Mouse (Mus musculus) forebrain, postnatal 0 days (tissue): ENCODE results near the gene Fbxw8. TPM values are rescaled to one million over a fixed set of nuclear protein-coding genes. Genes with fewer than 3 reads are reported as not detected.

Source experiments
- ATAC-seq: fragments of 200-750 bp; cut with Nextera tagmentation; 2 replicates; pipeline ENCODE4 v1.8.0; 2017; ENCODE audit warnings: mild to moderate bottlenecking, moderate library complexity
- DNase-seq: peaks from one replicate; pipeline ENCODE4 v3.0.0-alpha.2; 2015
- H3K27ac ChIP-seq: fragments of 300-500 bp; sonication (generic); 2 replicates; pipeline ENCODE4 v1.5.1; 2014; ENCODE audit warnings: low read depth, mild to moderate bottlenecking, antibody characterized with exemption, low read length, moderate library complexity, mixed read lengths
- H3K27me3 ChIP-seq: fragments of 300-500 bp; sonication (generic); 2 replicates; pipeline ENCODE4 v1.6.1; 2014; ENCODE audit warnings: mild to moderate bottlenecking, low read length, mixed read lengths; ENCODE audit not compliant: insufficient read depth
- H3K36me3 ChIP-seq: fragments of 300-500 bp; sonication (generic); 2 replicates; pipeline ENCODE4 v1.6.1; 2014; ENCODE audit warnings: mild to moderate bottlenecking, moderate library complexity; ENCODE audit not compliant: insufficient read depth
- H3K4me1 ChIP-seq: fragments of 300-500 bp; sonication (generic); 2 replicates; pipeline ENCODE4 v1.6.1; 2014; ENCODE audit warnings: antibody characterized with exemption; ENCODE audit not compliant: insufficient read depth
- H3K4me2 ChIP-seq: fragments of 300-500 bp; sonication (generic); 2 replicates; pipeline ENCODE4 v1.6.1; 2014; ENCODE audit warnings: low read depth, mild to moderate bottlenecking, moderate library complexity
- H3K4me3 ChIP-seq: fragments of 300-500 bp; sonication (generic); 2 replicates; pipeline ENCODE4 v1.5.1; 2014; ENCODE audit warnings: low read depth, low read length, mixed read lengths
- H3K9ac ChIP-seq: fragments of 300-500 bp; sonication (generic); 2 replicates; pipeline ENCODE4 v1.6.1; 2014; ENCODE audit warnings: mild to moderate bottlenecking
- H3K9me3 ChIP-seq: fragments of 300-500 bp; sonication (generic); 2 replicates; pipeline ENCODE4 v1.6.1; 2016; ENCODE audit warnings: low read length
- CTCF ChIP-seq: sonication (generic); IDR thresholded peaks from 2 replicates; pipeline ENCODE4 v1.5.1; 2016; ENCODE audit warnings: antibody characterized with exemption, control low read depth, low read depth
- WGBS: fragments of 180-500 bp; shearing (Covaris S2); extraction: QIAGEN DNeasy Blood & Tissue Kit; methylation state at CpG from one replicate; pipeline ENCODE4 v1.1.7; 2014; 5-methylcytosine and 5-hydroxymethylcytosine counted together
- polyA plus RNA-seq: library from polyadenylated mRNA; unstranded; fragments of >200 nt; fragmentation: Nextera tagmentation; extraction: Ambion mirVana; gene quantifications from 2 replicates; pipeline ENCODE4 v1.2.1, GENCODE M21; 2015
- total RNA-seq: library from RNA; depleted of rRNA; stranded (reverse); fragments of >200 nt; gene quantifications from 2 replicates; pipeline ENCODE4 v1.2.3, GENCODE M21; 2014

The Fbxw8 gene
- total and polyA plus RNA-seq, 2 experiments from 2014 or later: 16.4 to 51.0 TPM

DNA sequence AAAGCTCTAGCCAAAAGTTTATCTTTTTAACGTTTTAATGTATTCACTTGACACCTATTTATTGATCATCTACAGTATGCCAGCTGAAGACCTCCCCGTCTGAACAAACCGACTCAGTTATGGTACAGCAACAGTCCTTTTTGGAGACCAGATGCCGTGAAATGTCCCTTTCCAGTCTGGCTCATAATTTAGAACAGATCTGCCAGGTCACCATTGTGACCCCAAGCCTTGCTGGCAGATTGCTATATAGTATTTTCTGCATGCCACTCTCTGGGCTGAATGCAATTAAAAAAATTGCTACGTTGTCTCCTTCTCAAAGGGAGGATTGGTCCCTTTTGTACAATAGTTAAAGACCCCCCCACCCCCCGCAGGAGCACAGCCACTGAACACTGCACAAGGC lies 33.1 kb upstream of the Fbxw8 start:
- no peak for ATAC-seq
- H3K4me3 ChIP-seq: no peak overlapping the region
- H3K9ac ChIP-seq: no peak overlapping the region
- no peak for TF ChIP-seq CTCF
- no peak overlapping the region for H3K4me2 ChIP-seq
- WGBS: 47% methylated on average over 6 of the region's 6 CpGs
- no peak for DNase-seq
- H3K9me3 ChIP-seq: no peaks in the 10 kb centered on the region
- no peaks in the 10 kb centered on the region for H3K27me3 ChIP-seq
- H3K27ac ChIP-seq: no peak overlapping the region
- H3K4me1 ChIP-seq: peaks cover 11% of the 10 kb centered on the region; the same call in 1 of the 2 replicates
- peaks cover 4% of the 10 kb centered on the region; the same call in 1 of the 2 replicates for H3K36me3 ChIP-seq

DNA sequence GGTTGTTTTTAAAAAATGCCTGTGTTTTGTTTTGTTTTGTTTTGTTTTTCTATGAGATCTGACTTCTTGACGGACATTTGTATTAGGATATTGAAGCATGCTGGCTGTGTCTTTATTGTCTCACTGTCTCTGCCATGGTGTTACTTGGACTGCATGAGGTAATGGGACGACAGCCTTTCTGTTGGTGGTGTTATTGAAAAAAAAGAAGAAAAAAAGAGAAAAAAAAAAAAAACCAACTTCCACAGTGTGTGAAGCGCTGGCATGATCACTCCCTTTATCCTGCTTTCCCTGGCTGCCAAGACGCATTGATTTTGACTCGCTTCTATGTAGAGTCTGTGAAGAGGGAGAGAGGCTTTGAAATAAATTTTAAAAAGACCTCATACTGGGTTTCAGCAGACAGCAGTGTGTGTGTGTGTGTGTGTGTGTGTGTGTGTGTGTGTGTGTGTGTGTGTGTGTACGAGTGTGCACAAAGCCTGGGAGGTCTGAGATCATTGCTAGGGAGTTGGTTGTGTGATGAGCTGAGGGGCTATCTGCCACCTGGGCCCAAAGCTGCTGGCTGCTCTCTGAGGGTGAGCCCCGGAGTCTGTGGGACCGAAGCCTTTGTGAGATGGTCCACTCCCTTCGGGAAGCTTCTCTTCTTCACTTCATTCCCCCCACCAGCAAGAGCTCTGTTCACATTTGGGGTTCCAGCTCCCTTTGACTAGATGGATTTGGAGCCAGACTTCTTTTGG lies 31.8 kb upstream of the Fbxw8 start:
- Histone ChIP-seq H3K27me3 (no peaks in the 10 kb centered on the region), H3K4me2 (no peak overlapping the region), H3K9ac (no peak overlapping the region; the same call in 1 of the 2 replicates), H3K27ac (peak overlapping the region; percentile 78), H3K4me1 (peaks cover 9% of the 10 kb centered on the region; the same call in 1 of the 2 replicates), H3K36me3 (no peaks in the 10 kb centered on the region), H3K9me3 (no peaks in the 10 kb centered on the region), H3K4me3 (no peak overlapping the region)
- DNase-seq (peak; percentile 75), ATAC-seq (peak; percentile 86)
- TF ChIP-seq CTCF: no peak
- WGBS: 27% methylated on average over 9 of the region's 9 CpGs

DNA sequence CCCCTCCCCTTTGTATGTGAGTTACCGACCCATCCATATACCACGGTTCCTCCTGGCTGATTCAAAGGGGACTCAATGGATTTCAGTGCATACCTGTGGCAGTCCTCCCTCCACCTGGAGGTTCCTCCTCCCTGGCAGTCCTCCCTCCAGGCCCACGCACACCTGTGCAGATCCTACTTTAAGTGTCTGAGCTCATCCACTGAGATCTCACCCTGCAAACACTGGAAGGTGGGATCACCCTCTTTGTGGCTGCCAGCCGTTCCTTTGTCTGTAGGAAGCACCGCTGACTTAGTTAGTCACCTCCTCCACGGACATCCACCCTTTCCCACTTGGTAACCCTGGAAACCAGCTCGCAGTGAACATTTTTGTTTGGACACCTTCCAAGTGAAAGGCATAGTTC lies 22.4 kb upstream of the Fbxw8 start:
- 0 out of 2 replicates have a peak, but pooled peaks cover 4% of the 10 kb centered on the region for H3K4me1 ChIP-seq
- 60% methylated on average over 7 of the region's 7 CpGs for WGBS

DNA sequence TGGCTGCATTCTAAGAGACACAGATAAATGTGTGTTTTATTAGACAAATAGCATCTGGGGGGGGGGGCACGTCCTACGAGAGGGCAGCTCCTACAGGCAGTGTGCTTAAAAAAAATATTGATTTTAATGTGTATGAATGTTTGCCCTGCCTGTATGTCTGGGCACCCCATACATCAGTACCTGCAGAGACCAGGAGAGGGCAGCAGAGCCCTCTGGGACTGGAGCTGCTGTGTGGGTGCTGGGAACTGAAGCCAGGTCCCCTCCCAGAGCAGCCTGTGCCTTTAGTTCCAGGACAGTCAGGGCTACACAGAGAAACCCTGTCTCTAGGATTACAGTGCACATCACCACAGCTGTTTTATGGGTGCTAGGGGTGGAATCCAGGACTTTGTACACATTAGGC lies 19.9 kb upstream of the Fbxw8 start:
- no peak for DNase-seq
- H3K4me2 ChIP-seq: no peak overlapping the region

More for the DNA sequence above, 22.4 kb upstream of the Fbxw8 start:
- Histone ChIP-seq H3K9ac (no peak overlapping the region), H3K4me2 (no peak overlapping the region), H3K9me3 (no peaks in the 10 kb centered on the region), H3K27me3 (peaks cover 21% of the 10 kb centered on the region), H3K36me3 (no peaks in the 10 kb centered on the region), H3K4me3 (no peak overlapping the region), H3K27ac (no peak overlapping the region)
- DNase-seq (no peak), ATAC-seq (no peak)
- TF ChIP-seq CTCF: no peak

DNA sequence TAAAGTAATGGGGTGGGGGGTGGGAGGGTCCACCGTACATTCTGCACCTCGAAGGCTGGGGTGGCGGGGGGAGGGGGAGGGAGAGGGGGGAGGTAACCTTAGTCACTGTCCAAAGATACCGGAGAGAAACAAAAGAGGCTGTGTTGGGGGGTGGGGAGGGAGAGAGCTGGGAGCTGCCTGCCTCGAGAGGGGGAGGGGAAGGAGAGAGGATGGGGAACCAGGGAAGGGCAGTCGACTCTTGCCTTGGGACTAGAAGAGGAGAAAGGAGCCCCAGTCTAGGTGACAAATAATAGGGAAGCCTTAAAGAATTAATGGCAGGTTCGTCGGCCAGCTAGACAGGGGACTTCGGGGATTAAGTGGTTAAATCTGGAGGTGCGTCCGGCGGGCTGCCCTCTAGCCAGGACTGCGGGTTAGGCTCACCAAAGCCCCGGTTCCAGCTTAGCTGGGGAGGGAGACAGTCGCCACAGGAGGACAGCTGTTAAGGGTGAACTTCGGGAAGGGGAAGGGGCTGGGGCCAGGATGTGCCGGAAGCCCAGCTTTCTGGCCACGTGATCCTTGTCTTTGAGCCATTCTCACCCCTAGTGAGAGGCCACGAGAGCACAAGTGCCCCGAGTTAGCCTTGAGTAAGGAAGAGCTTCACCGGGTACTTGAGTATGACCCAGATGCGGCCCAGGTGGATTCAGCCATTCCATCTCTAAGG lies 19.2 kb upstream of the Fbxw8 start:
- Histone ChIP-seq H3K9ac (no peak overlapping the region), H3K9me3 (no peaks in the 10 kb centered on the region), H3K4me2 (peak overlapping the region; percentile 37), H3K27me3 (peaks cover 36% of the 10 kb centered on the region), H3K4me3 (no peak overlapping the region), H3K36me3 (no peaks in the 10 kb centered on the region), H3K4me1 (peaks cover 6% of the 10 kb centered on the region; the same call in 1 of the 2 replicates), H3K27ac (no peak overlapping the region)
- under 1% methylated on average over 22 of the region's 22 CpGs for WGBS
- DNase-seq: no peak
- ATAC-seq: 0 out of 2 replicates have a peak, but pooled peaks have one; percentile 12
- no peak for TF ChIP-seq CTCF

More for the DNA sequence above, 19.9 kb upstream of the Fbxw8 start:
- H3K27ac ChIP-seq: no peak overlapping the region
- 32% methylated on average over 2 of the region's 2 CpGs for WGBS
- no peaks in the 10 kb centered on the region for H3K36me3 ChIP-seq
- no peak for ATAC-seq
- no peak overlapping the region for H3K4me3 ChIP-seq
- no peak overlapping the region for H3K9ac ChIP-seq
- H3K27me3 ChIP-seq: peaks cover 36% of the 10 kb centered on the region
- no peaks in the 10 kb centered on the region for H3K9me3 ChIP-seq
- TF ChIP-seq CTCF: peak; percentile 41
- H3K4me1 ChIP-seq: peaks cover 6% of the 10 kb centered on the region; the same call in 1 of the 2 replicates

DNA sequence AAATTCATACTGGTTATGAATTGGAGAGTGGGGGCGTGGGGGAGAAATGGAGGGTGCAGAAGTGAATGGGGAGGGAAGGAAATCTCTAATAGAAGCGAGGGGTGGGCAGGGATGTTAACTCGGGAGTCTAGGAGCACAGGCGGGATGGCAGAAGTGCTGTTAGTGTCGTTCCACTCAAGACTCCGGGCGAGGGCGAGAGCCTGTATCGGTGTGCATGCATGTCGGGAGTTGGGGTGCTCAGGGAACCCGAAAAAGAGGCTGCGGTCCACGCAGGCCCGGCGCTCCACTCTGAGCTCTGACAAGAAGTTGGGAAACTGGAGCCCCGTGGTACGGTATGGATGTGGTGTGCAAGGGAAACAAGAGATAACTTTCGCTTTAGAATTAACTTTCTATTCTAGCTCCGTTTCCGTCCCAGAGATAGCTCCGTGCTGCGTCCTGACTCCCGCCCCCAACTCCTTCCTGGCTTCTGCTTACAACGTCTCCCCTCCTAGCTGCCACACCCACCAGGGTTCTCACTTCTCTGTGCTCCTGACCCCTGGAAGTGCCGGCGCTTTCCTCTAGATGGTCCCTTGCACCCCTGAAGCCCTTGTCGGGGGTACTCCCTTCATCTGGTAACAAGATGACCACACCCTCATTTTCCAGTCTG lies 16.9 kb upstream of the Fbxw8 start:
- Histone ChIP-seq H3K9ac (0 out of 2 replicates have a peak overlapping the region, but pooled peaks have one; percentile 35), H3K27me3 (peaks cover 39% of the 10 kb centered on the region), H3K4me3 (peak overlapping the region; percentile 61), H3K36me3 (no peaks in the 10 kb centered on the region), H3K4me2 (peak overlapping the region; percentile 98), H3K4me1 (peaks cover 10% of the 10 kb centered on the region; the same call in 1 of the 2 replicates), H3K27ac (no peak overlapping the region), H3K9me3 (no peaks in the 10 kb centered on the region)
- under 1% methylated on average over 27 of the region's 27 CpGs for WGBS
- ATAC-seq: no peak
- no peak for DNase-seq
- no peak for TF ChIP-seq CTCF
